Mouse (Mus musculus): ENCODE measurements at regions not wholly inside any gene's neighbourhood (a gene's known extent, or its start where the extent isn't known, plus 50 kb on each side); places are given as distances from the start of the nearest gene placed in this dataset.

- no peak for DNase-seq (ENCODE audit: low spot score)
Measured at GRCm38 (mm10) chr1:186241112-186241511, 124.0 kb upstream of the Lyplal1 start.

DNA sequence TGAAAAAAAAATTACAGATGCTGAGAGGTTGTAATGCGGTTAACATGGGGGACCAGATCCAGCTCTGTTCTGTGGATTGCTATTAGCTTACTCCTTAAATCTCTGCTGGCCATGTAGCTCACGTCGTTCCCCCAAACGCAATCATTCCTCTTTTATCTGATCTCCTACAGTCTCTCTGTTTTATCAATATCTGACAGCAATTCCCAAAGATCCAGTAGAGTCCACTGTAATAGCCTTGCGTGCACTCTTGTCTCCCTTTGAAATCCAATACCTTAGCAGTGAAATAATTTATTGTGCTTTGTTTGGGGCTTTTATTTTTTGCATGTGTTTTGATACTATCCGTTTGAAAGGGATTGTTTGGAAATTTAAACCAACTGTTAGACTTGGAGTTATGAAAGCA lies 120.4 kb upstream of the Lyplal1 start:
- DNase-seq (ENCODE audit: low spot score): no peak

GRCm38 (mm10) chr1:186236267-186237020 lies 119.3 kb upstream of the Lyplal1 start:
- DNase-seq (ENCODE audit: low spot score): no peak

GRCm38 (mm10) chr1:186234536-186234935 lies 117.4 kb upstream of the Lyplal1 start:
- DNase-seq (ENCODE audit: low spot score): no peak

- no peak for DNase-seq (ENCODE audit: low spot score)
Measured at GRCm38 (mm10) chr1:186230476-186230875, 113.4 kb upstream of the Lyplal1 start.

GRCm38 (mm10) chr1:186229856-186230255 lies 112.7 kb upstream of the Lyplal1 start:
- no peak for DNase-seq (ENCODE audit: low spot score)

DNA sequence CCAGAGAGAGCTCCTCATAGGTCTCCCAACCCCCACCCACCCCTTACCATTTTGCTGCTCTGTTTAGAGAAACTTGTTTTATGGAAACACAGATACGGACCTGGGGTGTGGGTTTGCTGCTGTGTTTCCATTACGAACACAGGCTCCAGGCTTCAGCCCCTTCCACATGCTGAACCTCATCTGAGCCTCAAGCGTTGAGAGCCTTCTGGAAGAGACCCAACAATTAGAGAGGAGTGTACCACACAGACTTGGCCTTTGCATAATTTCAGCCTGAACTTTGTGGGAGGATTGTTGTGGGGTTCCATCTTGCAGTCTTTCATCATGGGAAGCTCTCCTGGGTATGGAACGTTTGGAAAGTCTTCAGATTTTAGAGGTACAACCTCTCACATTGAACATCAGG lies 111.3 kb upstream of the Lyplal1 start:
- DNase-seq (ENCODE audit: low spot score): peak; percentile 10

- no peak for DNase-seq (ENCODE audit: low spot score)
Measured at GRCm38 (mm10) chr1:186224231-186224630, 107.1 kb upstream of the Lyplal1 start.

GRCm38 (mm10) chr1:186223417-186223816 lies 106.3 kb upstream of the Lyplal1 start:
- DNase-seq (ENCODE audit: low spot score): no peak

- DNase-seq (ENCODE audit: low spot score): no peak
Measured at GRCm38 (mm10) chr1:186218995-186219394, 101.9 kb upstream of the Lyplal1 start.

GRCm38 (mm10) chr1:186217198-186217597 lies 100.1 kb upstream of the Lyplal1 start:
- DNase-seq (ENCODE audit: low spot score): no peak

GRCm38 (mm10) chr1:186204151-186204550 lies 87.0 kb upstream of the Lyplal1 start:
- DNase-seq (ENCODE audit: low spot score): no peak

- DNase-seq (ENCODE audit: low spot score): no peak
Measured at GRCm38 (mm10) chr1:186202536-186202935, 85.4 kb upstream of the Lyplal1 start.

- DNase-seq (ENCODE audit: low spot score): no peak
Measured at GRCm38 (mm10) chr1:186198391-186198790, 81.3 kb upstream of the Lyplal1 start.

GRCm38 (mm10) chr1:186197057-186197456 lies 79.9 kb upstream of the Lyplal1 start:
- DNase-seq (ENCODE audit: low spot score): peak; percentile 52

GRCm38 (mm10) chr1:186189390-186189789 lies 72.3 kb upstream of the Lyplal1 start:
- DNase-seq (ENCODE audit: low spot score): peak; percentile 45

DNA sequence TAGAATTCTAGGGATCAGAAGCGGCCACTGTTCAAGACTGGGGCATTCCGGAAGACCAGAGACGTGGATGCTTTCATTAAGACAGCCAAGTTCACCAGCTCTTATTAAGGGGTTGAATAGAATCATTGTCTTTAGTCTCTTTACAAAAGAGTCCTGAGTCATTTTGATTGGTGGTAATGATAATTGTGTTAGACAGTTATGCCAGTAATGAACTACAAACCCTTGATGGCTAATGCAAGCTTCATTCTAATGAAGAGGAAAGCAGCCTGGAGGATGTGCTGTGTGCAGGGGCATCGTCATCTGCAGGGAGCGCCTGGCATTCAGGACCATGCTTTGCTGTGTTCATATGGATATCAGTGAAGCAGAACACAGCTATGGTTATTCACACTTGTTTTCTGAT lies 70.3 kb upstream of the Lyplal1 start:
- no peak for DNase-seq (ENCODE audit: low spot score)

DNA sequence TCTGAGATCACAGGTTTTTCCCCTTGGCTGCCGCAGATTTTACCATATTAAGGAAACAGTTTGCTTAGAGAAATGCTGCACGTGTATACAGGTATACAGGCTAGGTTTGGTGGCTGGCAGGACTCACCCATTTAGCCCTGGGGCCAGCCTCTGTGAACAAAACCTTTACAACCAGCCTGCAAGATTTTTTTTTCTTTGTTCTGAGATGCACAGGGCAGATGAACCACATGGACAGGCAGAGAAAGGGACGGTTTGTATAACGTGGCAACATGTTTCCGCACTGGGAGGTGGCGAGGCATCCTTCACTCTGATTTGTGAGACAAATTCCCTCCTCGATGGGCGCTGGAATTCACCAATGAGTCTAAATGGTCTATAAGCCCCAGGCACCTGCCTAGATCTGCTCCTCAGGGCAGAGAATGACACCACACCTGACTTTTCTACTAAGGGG lies 66.1 kb upstream of the Lyplal1 start:
- DNase-seq (ENCODE audit: low spot score): no peak

DNA sequence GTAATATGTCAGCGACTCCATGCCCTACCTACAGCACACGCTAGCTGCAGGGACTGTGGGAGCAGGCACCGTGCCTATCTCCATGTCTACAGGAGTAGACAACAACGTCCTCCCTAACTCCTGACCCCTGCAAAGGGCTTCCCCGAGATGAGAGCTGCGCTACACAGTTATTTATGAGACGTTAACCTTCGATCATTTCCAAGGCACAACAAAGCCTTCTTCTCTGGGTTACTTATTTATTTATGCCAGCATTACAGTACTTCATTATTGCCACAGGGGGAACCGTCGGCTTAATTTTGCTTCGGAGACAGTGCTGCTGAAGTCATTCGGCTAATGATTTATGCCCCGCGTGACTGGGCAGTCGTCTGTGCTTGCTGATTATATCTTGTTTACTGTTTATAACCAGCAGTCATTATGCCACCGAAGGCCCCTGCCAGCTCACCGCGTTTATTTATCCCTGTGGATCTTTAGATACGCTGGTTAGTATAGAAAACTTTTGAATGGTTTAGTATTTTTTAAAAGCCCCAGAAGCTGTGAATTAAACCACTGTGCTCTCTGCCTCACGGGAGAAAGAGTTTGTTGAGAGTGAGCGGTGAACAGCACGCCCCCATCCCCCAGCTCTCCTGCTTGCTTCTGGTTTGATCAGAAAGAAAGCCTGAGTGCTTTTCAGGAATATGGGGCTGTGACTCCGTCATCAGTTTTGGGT lies 65.5 kb upstream of the Lyplal1 start:
- peak; percentile 53 for DNase-seq (ENCODE audit: low spot score)

GRCm38 (mm10) chr1:186177019-186177418 lies 59.9 kb upstream of the Lyplal1 start:
- DNase-seq (ENCODE audit: low spot score): no peak

- DNase-seq (ENCODE audit: low spot score): no peak
Measured at GRCm38 (mm10) chr1:186173472-186174014, 56.4 kb upstream of the Lyplal1 start.

GRCm38 (mm10) chr1:186171691-186172090 lies 54.6 kb upstream of the Lyplal1 start:
- no peak for DNase-seq (ENCODE audit: low spot score)
